Mouse (Mus musculus): ENCODE measurements at regions not wholly inside any gene's neighbourhood (a gene's known extent, or its start where the extent isn't known, plus 50 kb on each side); places are given as distances from the start of the nearest gene placed in this dataset.
A peak's percentile ranks its signal among the peaks of the same experiment; 100 is the strongest.

DNA sequence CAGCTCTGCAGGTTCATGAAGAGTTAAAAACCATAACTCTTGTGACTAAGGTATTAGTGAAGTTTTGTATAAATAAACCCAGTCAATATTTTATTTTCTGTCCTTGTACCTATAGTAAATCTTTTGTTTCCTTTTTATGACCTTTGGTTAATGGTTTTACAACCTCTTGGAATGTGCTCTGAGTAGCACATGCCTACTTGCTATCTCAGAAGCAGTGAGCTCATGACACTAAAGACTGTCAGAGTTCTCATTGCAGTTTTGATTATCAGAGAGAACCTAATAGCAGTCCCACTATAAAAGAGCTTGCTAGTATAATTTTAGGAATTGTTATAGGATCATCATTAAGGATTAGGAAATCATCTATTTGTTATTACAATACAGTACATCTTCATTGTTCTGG is 443.6 kb upstream of the Fbxo33 start:
- H3K9me3 ChIP-seq (ENCODE audit: control insufficient read depth, low read length), result no peaks in the 10 kb centered on the region
- H3K4me3 ChIP-seq (ENCODE audit: low read depth, low read length), result no peak overlapping the region
- H3K27ac ChIP-seq (ENCODE audit: low read depth), result no peak overlapping the region
- no peak overlapping the region for H3K9ac ChIP-seq (ENCODE audit: low read length)
- no peak overlapping the region for H3K4me2 ChIP-seq (ENCODE audit: low read length)
- no peaks in the 10 kb centered on the region for H3K27me3 ChIP-seq (replicated peaks; ENCODE audit: control insufficient read depth, insufficient read depth, low read length)
- H3K4me1 ChIP-seq (replicated peaks; ENCODE audit: control insufficient read depth, insufficient read depth, low read length), result no peaks in the 10 kb centered on the region
- H3K36me3 ChIP-seq (ENCODE audit: control insufficient read depth, insufficient read depth, low read length), result no peaks in the 10 kb centered on the region
- no peak for DNase-seq (ENCODE audit: low spot score)
- ATAC-seq (replicated peaks; ENCODE audit: low FRiP score, low TSS enrichment, low read depth), result peak; percentile 80; the same call in 1 of the 2 replicates

DNA sequence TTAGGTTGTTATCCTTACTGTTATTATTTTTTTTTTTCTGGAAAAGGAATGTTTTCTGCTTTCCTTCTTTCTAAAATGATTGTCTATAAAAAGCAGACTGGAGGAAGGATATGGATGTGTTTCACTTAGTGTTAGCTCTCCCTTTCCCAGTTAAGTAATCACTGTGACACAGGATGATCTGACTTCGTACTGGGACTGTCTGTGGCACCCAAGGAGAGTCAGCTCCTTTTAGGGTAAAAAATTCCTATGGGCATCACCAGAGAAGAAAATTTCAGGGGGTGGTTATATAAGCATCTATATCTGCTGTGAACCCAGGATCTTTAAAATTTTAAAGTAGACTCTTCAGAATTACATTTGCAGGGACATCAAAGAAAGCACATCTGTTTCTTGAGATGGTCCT is 411.2 kb upstream of the Fbxo33 start:
- 65% methylated on average over 1 of the region's 1 CpGs for WGBS
- Histone ChIP-seq H3K27me3 (replicated peaks; ENCODE audit: control insufficient read depth, insufficient read depth, low read length) (no peaks in the 10 kb centered on the region), H3K27ac (ENCODE audit: low read depth) (no peak overlapping the region), H3K36me3 (ENCODE audit: control insufficient read depth, insufficient read depth, low read length) (no peaks in the 10 kb centered on the region), H3K9ac (ENCODE audit: low read length) (no peak overlapping the region), H3K9me3 (ENCODE audit: control insufficient read depth, low read length) (no peaks in the 10 kb centered on the region), H3K4me3 (ENCODE audit: low read depth, low read length) (no peak overlapping the region), H3K4me2 (ENCODE audit: low read length) (no peak overlapping the region), H3K4me1 (replicated peaks; ENCODE audit: control insufficient read depth, insufficient read depth, low read length) (no peaks in the 10 kb centered on the region)
- ATAC-seq (replicated peaks; ENCODE audit: low FRiP score, low TSS enrichment, low read depth) (no peak), DNase-seq (ENCODE audit: low spot score) (no peak)

DNA sequence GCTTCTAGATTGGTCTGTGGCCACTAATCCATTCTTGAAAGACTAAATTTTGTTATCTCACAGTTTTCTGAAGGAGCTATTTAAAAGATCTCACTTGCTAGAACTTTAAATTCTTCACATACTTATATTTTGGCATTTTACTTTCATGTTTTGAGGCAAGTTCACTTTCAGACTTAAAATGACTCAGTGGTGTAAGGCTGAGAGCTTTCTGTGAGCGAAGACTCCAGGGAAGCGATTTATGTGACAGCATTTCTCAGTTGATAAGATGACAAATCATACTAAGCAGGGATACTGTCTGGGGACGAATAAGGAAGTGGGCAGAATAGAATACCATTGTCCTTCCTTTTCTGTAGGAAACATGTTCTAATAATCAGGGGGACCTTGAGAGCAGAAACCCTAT is 403.6 kb upstream of the Fbxo33 start:
- H3K4me3 ChIP-seq (ENCODE audit: low read depth, low read length), result no peak overlapping the region
- no peak overlapping the region for H3K4me2 ChIP-seq (ENCODE audit: low read length)
- H3K9ac ChIP-seq (ENCODE audit: low read length), result no peak overlapping the region
- 73% methylated on average over 3 of the region's 3 CpGs for WGBS
- H3K36me3 ChIP-seq (ENCODE audit: control insufficient read depth, insufficient read depth, low read length), result no peaks in the 10 kb centered on the region
- no peaks in the 10 kb centered on the region for H3K27me3 ChIP-seq (replicated peaks; ENCODE audit: control insufficient read depth, insufficient read depth, low read length)
- H3K4me1 ChIP-seq (replicated peaks; ENCODE audit: control insufficient read depth, insufficient read depth, low read length), result no peaks in the 10 kb centered on the region
- H3K9me3 ChIP-seq (ENCODE audit: control insufficient read depth, low read length), result no peaks in the 10 kb centered on the region
- ATAC-seq (replicated peaks; ENCODE audit: low FRiP score, low TSS enrichment, low read depth) (no peak), DNase-seq (ENCODE audit: low spot score) (no peak)
- no peak overlapping the region for H3K27ac ChIP-seq (ENCODE audit: low read depth)

DNA sequence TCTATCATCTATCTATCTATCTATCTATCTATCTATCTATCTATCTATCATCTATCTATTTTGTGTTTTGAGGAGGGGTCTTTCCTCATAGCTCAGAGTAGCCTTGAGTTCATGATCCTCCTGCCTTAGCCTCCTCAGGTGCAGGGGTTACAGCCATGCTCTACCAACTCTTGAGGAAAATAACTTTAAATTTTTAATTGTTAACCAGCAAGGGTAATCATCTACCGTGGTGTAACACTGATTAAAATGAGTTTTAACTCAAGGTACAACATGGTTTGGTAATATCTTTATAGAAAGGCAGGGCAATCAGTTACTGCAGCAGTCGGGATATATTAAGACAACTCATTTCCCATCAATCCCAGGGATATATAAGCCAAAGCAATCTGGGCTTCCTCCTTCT is 401.6 kb upstream of the Fbxo33 start:
- DNase-seq (ENCODE audit: low spot score) (no peak), ATAC-seq (replicated peaks; ENCODE audit: low FRiP score, low TSS enrichment, low read depth) (no peak)
- H3K4me2 ChIP-seq (ENCODE audit: low read length), result no peak overlapping the region
- no peaks in the 10 kb centered on the region for H3K9me3 ChIP-seq (ENCODE audit: control insufficient read depth, low read length)
- no peaks in the 10 kb centered on the region for H3K27me3 ChIP-seq (replicated peaks; ENCODE audit: control insufficient read depth, insufficient read depth, low read length)
- no peaks in the 10 kb centered on the region for H3K4me1 ChIP-seq (replicated peaks; ENCODE audit: control insufficient read depth, insufficient read depth, low read length)
- H3K36me3 ChIP-seq (ENCODE audit: control insufficient read depth, insufficient read depth, low read length), result no peaks in the 10 kb centered on the region
- H3K4me3 ChIP-seq (ENCODE audit: low read depth, low read length), result no peak overlapping the region
- 80% methylated on average over 2 of the region's 2 CpGs for WGBS
- no peak overlapping the region for H3K27ac ChIP-seq (ENCODE audit: low read depth)
- no peak overlapping the region for H3K9ac ChIP-seq (ENCODE audit: low read length)

DNA sequence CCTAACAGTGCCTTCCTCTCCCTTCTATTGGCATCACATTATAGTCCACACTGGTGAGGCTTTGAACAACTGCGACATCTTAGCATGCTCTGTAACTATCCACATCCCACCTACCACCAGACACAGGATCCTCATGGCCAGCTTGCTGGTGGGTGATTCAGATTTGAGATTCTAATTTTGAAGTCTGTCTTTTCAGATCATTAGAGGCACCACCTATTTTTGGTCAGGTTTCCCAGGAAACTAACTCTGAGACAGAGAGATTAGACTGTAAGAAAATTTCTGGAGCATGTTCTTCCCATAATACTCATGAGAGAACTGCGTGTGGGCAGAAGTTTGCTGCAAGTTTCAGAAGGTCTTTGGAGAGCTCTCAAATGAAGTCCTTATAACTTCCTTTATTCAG is 400.8 kb upstream of the Fbxo33 start:
- Histone ChIP-seq H3K9ac (ENCODE audit: low read length) (no peak overlapping the region), H3K27me3 (replicated peaks; ENCODE audit: control insufficient read depth, insufficient read depth, low read length) (no peaks in the 10 kb centered on the region), H3K4me1 (replicated peaks; ENCODE audit: control insufficient read depth, insufficient read depth, low read length) (no peaks in the 10 kb centered on the region), H3K4me3 (ENCODE audit: low read depth, low read length) (no peak overlapping the region), H3K4me2 (ENCODE audit: low read length) (no peak overlapping the region), H3K9me3 (ENCODE audit: control insufficient read depth, low read length) (no peaks in the 10 kb centered on the region), H3K36me3 (ENCODE audit: control insufficient read depth, insufficient read depth, low read length) (no peaks in the 10 kb centered on the region), H3K27ac (ENCODE audit: low read depth) (no peak overlapping the region)
- WGBS, result 91% methylated on average over 2 of the region's 2 CpGs
- ATAC-seq (replicated peaks; ENCODE audit: low FRiP score, low TSS enrichment, low read depth) (no peak), DNase-seq (ENCODE audit: low spot score) (no peak)

DNA sequence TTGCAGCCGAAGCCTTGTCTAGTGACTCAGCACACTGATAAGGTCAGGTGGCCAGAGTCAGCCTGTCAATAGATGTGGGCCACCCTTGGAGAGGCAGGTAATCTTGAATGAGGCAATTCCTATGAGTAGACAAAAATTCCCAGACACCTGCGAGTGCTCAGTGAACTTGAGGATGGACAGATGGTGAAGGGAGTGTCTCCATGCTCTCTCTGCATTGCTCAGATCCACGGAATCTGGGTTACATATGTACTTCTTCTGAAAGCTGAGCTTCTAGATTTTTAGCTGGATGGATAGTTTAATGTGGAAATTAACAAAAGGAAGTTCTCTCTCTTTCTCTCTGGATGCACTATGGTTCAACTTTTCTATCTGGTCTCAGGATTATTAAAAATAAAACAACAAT is 396.6 kb upstream of the Fbxo33 start:
- Histone ChIP-seq H3K9me3 (ENCODE audit: control insufficient read depth, low read length) (no peaks in the 10 kb centered on the region), H3K27me3 (replicated peaks; ENCODE audit: control insufficient read depth, insufficient read depth, low read length) (no peaks in the 10 kb centered on the region), H3K4me1 (replicated peaks; ENCODE audit: control insufficient read depth, insufficient read depth, low read length) (no peaks in the 10 kb centered on the region), H3K27ac (ENCODE audit: low read depth) (no peak overlapping the region), H3K4me2 (ENCODE audit: low read length) (no peak overlapping the region), H3K9ac (ENCODE audit: low read length) (no peak overlapping the region), H3K36me3 (ENCODE audit: control insufficient read depth, insufficient read depth, low read length) (no peaks in the 10 kb centered on the region), H3K4me3 (ENCODE audit: low read depth, low read length) (no peak overlapping the region)
- WGBS, result 74% methylated on average over 3 of the region's 3 CpGs
- ATAC-seq (replicated peaks; ENCODE audit: low FRiP score, low TSS enrichment, low read depth), result no peak
- DNase-seq (ENCODE audit: low spot score), result no peak

DNA sequence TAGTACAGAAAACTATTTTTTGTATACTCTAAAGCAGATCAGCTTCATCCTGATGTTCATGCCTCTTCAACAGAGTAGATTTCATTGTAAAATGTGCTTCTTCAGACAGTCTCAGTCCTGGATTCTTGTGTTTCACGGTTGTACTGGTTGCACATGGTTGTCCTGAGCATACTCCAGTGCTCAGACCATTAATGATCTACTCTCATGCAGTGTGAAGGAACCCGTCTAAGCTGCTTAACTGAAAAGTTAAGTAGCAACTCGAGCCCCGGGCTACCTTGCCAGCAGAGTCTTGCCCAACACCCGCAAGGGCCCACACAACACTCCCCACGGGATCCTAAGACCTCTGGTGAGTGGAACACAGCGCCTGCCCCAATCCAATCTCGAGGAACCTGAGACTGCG is 380.3 kb upstream of the Fbxo33 start:
- no peaks in the 10 kb centered on the region for H3K36me3 ChIP-seq (ENCODE audit: control insufficient read depth, insufficient read depth, low read length)
- no peak for ATAC-seq (replicated peaks; ENCODE audit: low FRiP score, low TSS enrichment, low read depth)
- 88% methylated on average over 8 of the region's 9 CpGs for WGBS

DNA sequence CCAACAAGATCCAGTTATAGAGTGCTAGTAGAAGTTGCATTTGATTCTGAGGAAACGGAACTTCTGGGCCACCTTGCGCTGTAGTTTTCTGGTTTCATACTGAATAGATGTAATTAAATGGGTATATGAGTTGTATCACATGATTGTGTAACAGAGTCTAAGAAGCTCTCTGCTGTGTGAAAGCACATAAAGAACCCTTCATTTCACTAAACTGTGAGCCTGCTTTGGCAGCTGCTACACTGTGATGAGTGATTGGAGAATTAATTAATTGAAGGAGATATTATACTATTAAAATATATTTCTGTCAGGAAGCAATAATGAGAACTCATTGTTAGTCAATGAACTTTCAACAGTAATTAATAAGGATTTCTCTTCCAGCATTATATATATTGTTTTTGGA is 369.8 kb upstream of the Fbxo33 start:
- DNase-seq (ENCODE audit: low spot score) (no peak), ATAC-seq (replicated peaks; ENCODE audit: low FRiP score, low TSS enrichment, low read depth) (no peak)
- Histone ChIP-seq H3K27ac (ENCODE audit: low read depth) (no peak overlapping the region), H3K27me3 (replicated peaks; ENCODE audit: control insufficient read depth, insufficient read depth, low read length) (no peaks in the 10 kb centered on the region), H3K36me3 (ENCODE audit: control insufficient read depth, insufficient read depth, low read length) (no peaks in the 10 kb centered on the region), H3K4me1 (replicated peaks; ENCODE audit: control insufficient read depth, insufficient read depth, low read length) (no peaks in the 10 kb centered on the region), H3K4me3 (ENCODE audit: low read depth, low read length) (no peak overlapping the region), H3K9ac (ENCODE audit: low read length) (no peak overlapping the region), H3K4me2 (ENCODE audit: low read length) (no peak overlapping the region), H3K9me3 (ENCODE audit: control insufficient read depth, low read length) (no peaks in the 10 kb centered on the region)
- WGBS, result 95% methylated on average over 2 of the region's 2 CpGs

More for the DNA sequence above, 380.3 kb upstream of the Fbxo33 start:
- Histone ChIP-seq H3K4me3 (ENCODE audit: low read depth, low read length) (no peak overlapping the region), H3K4me1 (replicated peaks; ENCODE audit: control insufficient read depth, insufficient read depth, low read length) (no peaks in the 10 kb centered on the region), H3K9ac (ENCODE audit: low read length) (no peak overlapping the region), H3K9me3 (ENCODE audit: control insufficient read depth, low read length) (no peaks in the 10 kb centered on the region), H3K4me2 (ENCODE audit: low read length) (no peak overlapping the region), H3K27me3 (replicated peaks; ENCODE audit: control insufficient read depth, insufficient read depth, low read length) (no peaks in the 10 kb centered on the region), H3K27ac (ENCODE audit: low read depth) (no peak overlapping the region)
- no peak for DNase-seq (ENCODE audit: low spot score)

DNA sequence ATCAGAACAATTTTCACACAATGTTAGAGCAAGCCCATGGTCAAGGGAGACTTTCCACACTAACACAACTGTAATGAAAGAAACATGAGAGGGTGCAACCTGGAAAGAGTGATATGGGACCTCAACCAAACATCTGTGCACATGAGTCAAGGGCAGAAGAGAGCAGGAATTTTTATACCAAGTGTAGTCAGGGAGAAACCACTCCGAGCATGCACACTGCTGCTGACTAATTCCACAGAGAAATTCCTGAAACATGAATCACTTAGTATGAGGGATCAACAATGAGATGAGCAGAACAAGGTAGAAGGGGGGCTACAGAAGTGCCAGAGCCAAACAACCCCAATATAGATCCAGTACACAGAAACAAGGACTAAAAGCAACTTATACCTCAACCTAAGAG is 363.1 kb upstream of the Fbxo33 start:
- no peak overlapping the region for H3K4me3 ChIP-seq (ENCODE audit: low read depth, low read length)
- no peaks in the 10 kb centered on the region for H3K36me3 ChIP-seq (ENCODE audit: control insufficient read depth, insufficient read depth, low read length)
- H3K27ac ChIP-seq (ENCODE audit: low read depth), result no peak overlapping the region
- WGBS, result 44% methylated on average over 1 of the region's 1 CpGs
- no peaks in the 10 kb centered on the region for H3K9me3 ChIP-seq (ENCODE audit: control insufficient read depth, low read length)
- ATAC-seq (replicated peaks; ENCODE audit: low FRiP score, low TSS enrichment, low read depth) (no peak), DNase-seq (ENCODE audit: low spot score) (no peak)
- H3K27me3 ChIP-seq (replicated peaks; ENCODE audit: control insufficient read depth, insufficient read depth, low read length), result no peaks in the 10 kb centered on the region
- no peak overlapping the region for H3K4me2 ChIP-seq (ENCODE audit: low read length)
- H3K4me1 ChIP-seq (replicated peaks; ENCODE audit: control insufficient read depth, insufficient read depth, low read length), result no peaks in the 10 kb centered on the region
- H3K9ac ChIP-seq (ENCODE audit: low read length), result no peak overlapping the region
